Mouse (Mus musculus): Measurements from ENCODE around the gene 1700003H04Rik.

Gene 1700003H04Rik

DNA sequence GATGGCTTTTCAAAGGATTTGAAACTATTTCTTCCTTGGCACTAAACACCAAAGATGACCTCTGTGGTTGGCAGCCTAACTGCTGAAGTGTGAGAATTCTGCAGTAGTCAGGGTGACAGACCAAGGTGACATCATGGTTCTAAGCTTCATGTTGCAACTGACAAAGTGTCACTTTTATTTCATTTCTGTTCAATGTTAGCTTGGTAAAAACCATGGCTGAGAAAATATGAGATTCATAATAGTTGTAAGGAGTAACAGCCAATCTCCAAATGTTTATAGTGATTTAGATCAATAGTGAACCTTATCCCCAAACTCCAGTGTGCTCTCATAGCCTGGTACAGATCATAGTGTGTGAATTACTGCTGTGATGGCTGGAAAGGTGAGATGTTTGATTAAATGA is at the start of gene 1700003H04Rik:
TSS of gene 1700003H04Rik (minus strand) at position 101 of the 400 bp plus-strand sequence.

GRCm38 (mm10) chr3:124623031-124623430 is 42.1 kb upstream of the 1700003H04Rik start:
- WGBS: 48% methylated on average over 3 of the region's 3 CpGs

GRCm38 (mm10) chr3:124613287-124613686 is 32.4 kb upstream of the 1700003H04Rik start:
- 31% methylated on average over 1 of the region's 1 CpGs for WGBS

DNA sequence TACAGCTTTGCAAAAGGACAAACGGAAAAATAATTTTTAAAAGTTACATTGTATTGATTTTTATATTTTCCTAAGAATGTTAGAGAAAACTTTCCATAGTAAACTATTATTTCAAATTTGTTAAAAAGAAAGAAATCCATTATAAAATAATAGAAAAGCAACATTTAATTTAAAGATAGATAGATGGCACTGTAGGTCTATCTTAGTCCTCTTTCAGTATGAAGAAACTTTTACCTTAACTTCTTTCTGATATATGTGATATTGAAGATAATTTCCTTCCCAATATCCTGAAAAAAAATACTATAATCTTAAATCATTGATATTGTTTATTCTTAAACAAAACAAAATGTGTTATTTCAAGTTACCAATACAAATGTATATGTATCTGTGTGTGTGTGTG is 24.6 kb upstream of the 1700003H04Rik start:
- WGBS: 74% methylated on average over 1 of the region's 1 CpGs

DNA sequence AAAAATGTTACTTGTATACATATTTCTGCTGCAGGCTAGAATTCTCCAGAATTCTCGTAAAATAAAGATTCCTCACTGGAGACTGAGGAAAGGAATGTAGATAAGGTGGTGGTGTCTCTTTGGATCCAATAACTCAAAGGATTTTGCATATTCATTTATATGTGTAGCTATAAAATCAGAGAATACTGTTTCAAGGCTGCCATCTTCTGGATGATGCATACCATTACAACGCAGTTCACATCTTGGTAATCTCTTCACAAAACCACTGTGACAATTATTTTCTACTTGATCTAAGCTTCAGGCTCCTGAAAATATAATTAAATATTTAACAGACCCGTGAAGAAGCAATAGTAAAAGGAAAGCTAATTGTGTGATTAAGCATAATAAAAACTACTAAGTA is 6.6 kb upstream of the 1700003H04Rik start:
- WGBS: 7% methylated on average over 3 of the region's 3 CpGs

GRCm38 (mm10) chr3:124585761-124586160 is 4.9 kb upstream of the 1700003H04Rik start:
- 74% methylated on average over 2 of the region's 2 CpGs for WGBS

GRCm38 (mm10) chr3:124557317-124557716 is 23.6 kb downstream of the 1700003H04Rik start:
- 96% methylated on average over 2 of the region's 2 CpGs for WGBS

DNA sequence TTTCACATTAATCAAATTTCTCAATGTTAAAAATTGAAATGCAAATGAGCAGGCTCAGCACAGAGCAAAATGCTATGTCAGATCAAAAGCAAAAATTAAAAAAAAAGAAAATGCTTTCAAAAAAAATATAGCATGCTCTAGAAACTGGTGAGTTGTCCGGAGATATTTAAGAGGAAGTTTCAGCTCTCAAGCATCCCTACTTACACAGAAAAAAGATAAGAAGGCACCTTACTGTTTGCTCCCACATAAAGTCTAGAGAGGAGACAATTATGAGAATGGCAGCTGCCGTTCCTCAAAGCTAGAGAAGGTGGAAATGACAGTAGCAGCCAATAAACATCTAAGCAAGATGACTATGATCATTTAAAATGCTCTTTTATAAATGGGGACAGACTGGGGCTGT is 25.8 kb downstream of the 1700003H04Rik start:
- whole genome bisulfite sequencing: 75% methylated on average over 2 of the region's 2 CpGs

DNA sequence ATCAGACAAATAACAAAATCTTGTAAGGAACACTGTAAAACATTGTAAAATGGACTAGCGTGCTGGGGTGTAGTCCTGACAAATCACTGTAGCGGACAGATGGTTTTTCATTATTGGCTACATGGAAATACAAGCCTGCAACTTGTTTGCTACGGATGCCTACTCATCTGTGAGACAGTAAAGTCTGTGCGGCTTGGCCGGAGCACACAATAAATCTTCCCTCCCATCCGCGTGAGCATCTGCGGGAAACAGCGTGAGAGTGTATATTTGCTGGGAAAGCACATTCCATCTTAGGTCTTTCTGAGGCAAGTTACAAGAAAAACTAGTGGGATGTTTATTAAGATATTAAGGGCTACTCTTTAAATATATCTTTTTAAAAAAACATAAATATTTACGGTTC is 32.0 kb downstream of the 1700003H04Rik start:
- 67% methylated on average over 10 of the region's 10 CpGs for WGBS

DNA sequence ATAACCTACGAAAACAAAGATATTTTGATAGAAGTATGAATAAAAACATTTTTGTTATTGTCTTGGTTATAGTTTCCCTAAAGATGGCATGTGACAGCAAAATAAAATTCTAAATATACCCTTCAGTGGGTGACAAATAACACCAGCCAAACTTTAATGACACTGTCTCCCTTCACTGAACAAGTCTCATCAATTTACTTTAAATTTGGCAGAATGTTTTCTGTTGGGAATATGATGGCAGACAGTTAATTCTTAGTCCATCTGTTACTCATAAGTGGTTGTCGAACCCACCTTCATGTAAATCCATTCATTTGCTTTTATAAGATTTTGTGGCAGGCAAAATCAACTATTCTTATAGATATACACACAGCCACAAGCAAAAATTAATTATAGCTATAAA is 42.6 kb downstream of the 1700003H04Rik start:
- 73% methylated on average over 2 of the region's 2 CpGs for WGBS

GRCm38 (mm10) chr3:124536602-124537001 is 44.3 kb downstream of the 1700003H04Rik start:
- 53% methylated on average over 1 of the region's 1 CpGs for WGBS

DNA sequence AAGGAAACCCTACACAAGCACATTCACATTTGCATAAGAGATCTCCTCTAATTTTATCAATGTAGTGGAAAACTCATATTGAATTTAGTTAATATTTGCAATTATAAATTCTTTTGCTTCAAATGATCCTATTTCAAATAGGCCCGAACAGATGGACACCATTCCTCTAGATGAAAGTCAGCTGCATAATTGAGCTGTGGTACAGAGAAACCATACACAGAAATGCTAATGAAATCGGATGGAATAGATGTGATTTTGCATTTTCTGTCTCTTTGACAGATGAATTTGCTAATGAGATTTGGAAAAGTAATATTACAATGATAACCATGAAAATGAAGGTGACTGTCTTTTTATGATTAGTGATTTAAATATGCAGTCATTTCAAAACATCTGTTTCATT is 62.1 kb downstream of the 1700003H04Rik start:
- 67% methylated on average over 2 of the region's 2 CpGs for WGBS
